Mouse (Mus musculus): Measurements from ENCODE around the gene Slc15a1. TPM values are rescaled to one million over a fixed set of nuclear protein-coding genes. Genes with fewer than 3 reads are reported as not detected.
"Not testable (repeated sequence)": the region's sequence is repeated elsewhere in the genome, so short reads cannot be mapped to it uniquely, and the experiment has no call there.

Slc15a1 gene
- total RNA-seq, 2 experiments from 2014 or later: 0.10 to 0.32 TPM

GRCm38 (mm10) chr14:121425004-121425793 lies 79.9 kb downstream of the Slc15a1 start:
- DNase-seq (ENCODE audit: extremely low spot score in 1 of 2, low spot score in 2 of 2): no peak
- intact Hi-C loops (cut with DNase I): no loop called here

DNA sequence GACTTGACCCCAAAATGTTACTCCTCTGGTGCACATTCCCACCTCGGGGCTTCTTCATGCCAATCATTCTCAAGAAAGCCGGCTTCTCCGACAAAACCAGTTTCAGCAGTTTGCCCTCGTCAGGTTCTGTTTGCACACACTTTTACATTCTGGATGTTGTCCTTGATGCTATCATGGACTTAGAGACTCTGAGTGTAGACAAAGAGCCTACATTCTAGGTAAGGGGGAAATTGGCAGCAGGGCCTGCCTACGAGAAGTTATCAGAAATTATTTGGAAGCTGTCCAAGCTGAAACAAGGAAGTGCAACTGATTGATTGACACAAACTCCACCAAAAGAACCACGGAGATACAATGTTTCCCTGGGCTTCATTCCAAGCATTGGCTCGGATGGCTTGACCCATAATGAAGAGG lies 81.7 kb downstream of the Slc15a1 start:
- intact Hi-C loops (cut with DNase I): no loop called here
- no peak for DNase-seq (ENCODE audit: extremely low spot score in 1 of 2, low spot score in 2 of 2)

DNA sequence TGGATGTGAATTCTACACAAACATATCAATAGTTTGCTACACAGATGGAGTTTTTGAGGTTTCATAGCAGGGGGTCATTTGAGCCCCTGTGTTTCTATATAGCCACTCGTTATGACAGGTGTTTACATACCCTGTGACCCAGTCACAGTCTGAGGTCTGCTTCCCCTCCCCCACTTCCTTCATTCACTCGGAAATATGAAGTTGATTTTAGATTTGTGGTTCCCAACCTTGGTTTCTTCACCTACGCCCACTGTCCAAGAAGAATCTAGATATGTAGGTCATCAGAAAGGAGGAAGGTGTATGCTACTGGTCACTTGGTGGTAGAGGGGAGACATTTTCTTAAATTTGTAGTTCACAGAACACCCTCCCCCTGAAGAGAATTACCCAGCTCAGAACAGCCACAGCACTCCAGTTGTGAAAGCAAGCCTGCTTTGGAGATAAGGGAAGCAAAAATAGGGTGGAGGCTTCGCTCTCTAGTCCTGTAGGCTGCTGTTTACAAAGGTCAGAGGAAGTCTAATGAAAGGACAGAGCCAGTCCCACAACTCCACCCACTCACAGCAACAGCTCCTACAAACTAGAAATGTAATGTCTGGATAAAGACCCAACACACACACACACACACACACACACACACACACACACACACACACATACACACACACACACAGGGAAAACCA lies 82.2 kb downstream of the Slc15a1 start:
- intact Hi-C loops (cut with DNase I): no loop called here
- no peak for DNase-seq (ENCODE audit: extremely low spot score in 1 of 2, low spot score in 2 of 2)

DNA sequence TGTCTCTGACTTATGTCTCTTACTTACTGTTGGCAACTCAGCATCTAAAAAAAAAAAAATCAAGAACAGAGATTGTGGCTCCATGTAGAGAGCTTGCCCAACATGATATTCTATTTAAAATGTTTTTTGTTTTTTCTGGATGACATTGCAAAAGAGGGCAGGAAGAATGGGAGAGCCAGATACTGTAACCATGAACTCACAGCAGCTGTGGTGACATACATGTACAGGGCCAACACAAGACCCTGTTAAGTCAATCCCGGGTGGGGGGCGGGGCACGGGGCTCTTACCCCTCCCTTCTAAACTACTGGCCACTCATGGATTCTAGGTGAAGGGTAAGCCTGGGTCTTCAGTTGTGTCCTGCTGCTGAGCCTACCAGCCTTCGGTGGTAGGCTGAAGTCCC lies 83.1 kb downstream of the Slc15a1 start:
- no peak for DNase-seq (ENCODE audit: extremely low spot score in 1 of 2, low spot score in 2 of 2)
- intact Hi-C loops (cut with DNase I): no loop called here

DNA sequence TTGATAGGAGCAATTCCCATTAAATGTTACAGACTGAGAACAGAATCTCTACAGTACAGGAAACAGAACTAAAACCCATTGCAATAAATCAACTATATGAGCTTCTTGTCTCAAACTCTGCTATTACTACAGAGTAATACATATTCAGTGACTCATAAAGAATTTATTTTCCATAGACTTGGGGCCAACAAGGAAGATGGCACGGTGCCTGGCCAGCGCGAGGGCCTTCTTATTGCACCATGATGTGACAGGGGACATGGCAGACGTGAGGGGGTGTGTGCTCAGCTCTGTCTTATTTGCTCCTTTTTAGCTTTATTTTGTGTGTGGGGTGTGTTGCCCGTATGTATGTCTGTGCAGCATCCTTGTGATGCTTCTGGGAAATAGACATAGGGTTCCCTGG lies 87.5 kb downstream of the Slc15a1 start:
- DNase-seq (ENCODE audit: extremely low spot score in 1 of 2, low spot score in 2 of 2): no peak

DNA sequence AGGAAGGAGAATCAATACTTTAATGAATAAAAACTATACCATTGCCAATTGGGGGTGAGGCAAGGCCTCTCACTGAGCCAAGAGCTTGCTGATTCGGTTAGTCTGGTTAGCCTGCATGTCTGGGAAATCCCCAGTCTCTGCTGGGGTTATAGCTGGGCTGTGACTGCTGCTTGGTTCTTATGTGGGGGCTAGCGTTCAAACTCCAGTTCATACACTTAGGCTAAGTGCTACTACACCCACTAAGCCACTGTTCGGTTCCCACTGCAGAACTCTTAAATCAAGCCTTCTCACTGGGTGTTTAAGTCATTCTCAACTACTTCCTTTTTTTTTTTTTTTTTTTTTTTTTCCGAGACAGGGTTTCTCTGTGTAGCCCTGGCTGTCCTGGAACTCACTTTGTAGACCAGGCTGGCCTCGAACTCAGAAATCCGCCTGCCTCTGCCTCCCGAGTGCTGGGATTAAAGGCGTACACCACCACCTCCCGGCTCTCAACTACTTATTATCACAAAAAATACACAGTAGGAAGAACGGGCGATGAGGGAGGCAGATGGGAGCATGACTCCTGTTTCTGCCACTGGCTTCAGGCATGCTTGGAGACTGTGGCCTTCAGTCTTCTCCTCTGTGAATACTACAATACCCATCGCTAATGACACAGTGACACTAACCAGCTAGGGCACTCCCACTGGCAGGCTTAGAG lies 88.3 kb downstream of the Slc15a1 start:
- intact Hi-C loops (cut with DNase I): no loop called here

More for the DNA sequence above, 87.5 kb downstream of the Slc15a1 start:
- intact Hi-C loops (cut with DNase I): no loop called here

GRCm38 (mm10) chr14:121414635-121415241 lies 90.3 kb downstream of the Slc15a1 start:
- no peak for DNase-seq (ENCODE audit: extremely low spot score in 1 of 2, low spot score in 2 of 2)
- intact Hi-C loops (cut with DNase I): no loop called here

More for the DNA sequence above, 88.3 kb downstream of the Slc15a1 start:
- no peak for DNase-seq (ENCODE audit: extremely low spot score in 1 of 2, low spot score in 2 of 2)

- intact Hi-C loops (cut with DNase I); DNase-seq (ENCODE audit: extremely low spot score in 1 of 2, low spot score in 2 of 2): not testable (repeated sequence)
Observed at GRCm38 (mm10) chr14:121413726-121414125, 91.3 kb downstream of the Slc15a1 start.

Other genes starting within 250 kb of the Slc15a1 start
- 10 to 100 TPM; 46.1 to 49.5 TPM for gene Stk24, start 125.2 kb downstream of the Slc15a1 start, total RNA-seq (2021)

Measured in left cerebral cortex, postnatal 10 days (tissue).